Mouse (Mus musculus): ENCODE results near the gene Madcam1. TPM values are rescaled to one million over a fixed set of nuclear protein-coding genes. Genes with fewer than 3 reads are reported as not detected.

Gene Madcam1
- polyA plus RNA-seq, 1 experiment: 22.0 TPM

DNA sequence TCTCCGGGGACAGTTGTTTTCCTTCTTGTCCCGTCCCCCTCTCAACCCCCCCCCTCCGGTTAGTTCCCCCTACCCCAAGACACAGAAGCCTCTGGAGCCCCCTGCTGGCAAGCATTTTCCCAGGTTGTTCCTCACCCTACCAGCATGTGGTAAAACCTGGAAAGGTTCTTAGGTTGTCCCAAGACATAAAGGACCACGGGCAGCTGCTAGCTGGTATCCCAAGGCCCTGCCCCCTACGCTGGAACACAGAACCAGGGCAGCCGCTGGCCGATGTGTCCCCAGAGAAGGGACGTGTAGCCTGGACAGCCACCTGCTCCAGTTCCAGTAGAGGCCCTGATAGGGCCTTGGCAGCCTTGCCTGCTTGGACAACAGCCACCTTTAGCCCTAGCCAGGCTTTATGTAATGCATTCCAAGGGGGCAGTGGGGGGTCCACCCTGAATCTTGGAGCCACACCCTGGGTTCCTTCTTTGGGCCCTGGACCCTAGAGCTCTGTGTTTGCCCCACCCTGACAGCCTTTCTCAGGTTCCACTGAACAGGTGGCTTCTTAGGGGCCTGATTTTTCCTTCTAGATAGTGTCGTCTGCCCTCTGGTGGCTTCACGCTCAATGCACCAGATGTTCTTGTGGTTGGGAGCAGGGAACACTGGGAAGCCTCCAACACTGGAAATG, 18.7 kb downstream of the Madcam1 start:
- TF ChIP-seq CTCF (IDR thresholded peaks at IDR 0.05; ENCODE audit: extremely low read depth, insufficient read depth, insufficient read length, insufficient replicate concordance) (peak; percentile 11; the same call in 1 of the 2 replicates), POLR2A (IDR thresholded peaks at IDR 0.05; ENCODE audit: low read depth, low read length) (no peak)
- DNase-seq (ENCODE audit: low read depth in 1 of 2, low spot score in 2 of 2): peak in 1 of 2 experiments; percentile 45
- 3% methylated on average over 10 of the region's 10 CpGs for WGBS
- Histone ChIP-seq H3K27ac (ENCODE audit: insufficient read depth, low read length) (no peak overlapping the region), H3K36me3 (ENCODE audit: control insufficient read depth, insufficient read depth, low read length) (peaks cover 26% of the 10 kb centered on the region), H3K4me3 (ENCODE audit: extremely low read depth, insufficient read depth, insufficient read length) (peak overlapping the region; percentile 66), H3K4me1 (ENCODE audit: control insufficient read depth, insufficient read depth, insufficient read length) (peaks cover 15% of the 10 kb centered on the region; the same call in 1 of the 2 replicates), H3K27me3 (ENCODE audit: control insufficient read depth, insufficient read depth, low read length) (no peaks in the 10 kb centered on the region)

DNA sequence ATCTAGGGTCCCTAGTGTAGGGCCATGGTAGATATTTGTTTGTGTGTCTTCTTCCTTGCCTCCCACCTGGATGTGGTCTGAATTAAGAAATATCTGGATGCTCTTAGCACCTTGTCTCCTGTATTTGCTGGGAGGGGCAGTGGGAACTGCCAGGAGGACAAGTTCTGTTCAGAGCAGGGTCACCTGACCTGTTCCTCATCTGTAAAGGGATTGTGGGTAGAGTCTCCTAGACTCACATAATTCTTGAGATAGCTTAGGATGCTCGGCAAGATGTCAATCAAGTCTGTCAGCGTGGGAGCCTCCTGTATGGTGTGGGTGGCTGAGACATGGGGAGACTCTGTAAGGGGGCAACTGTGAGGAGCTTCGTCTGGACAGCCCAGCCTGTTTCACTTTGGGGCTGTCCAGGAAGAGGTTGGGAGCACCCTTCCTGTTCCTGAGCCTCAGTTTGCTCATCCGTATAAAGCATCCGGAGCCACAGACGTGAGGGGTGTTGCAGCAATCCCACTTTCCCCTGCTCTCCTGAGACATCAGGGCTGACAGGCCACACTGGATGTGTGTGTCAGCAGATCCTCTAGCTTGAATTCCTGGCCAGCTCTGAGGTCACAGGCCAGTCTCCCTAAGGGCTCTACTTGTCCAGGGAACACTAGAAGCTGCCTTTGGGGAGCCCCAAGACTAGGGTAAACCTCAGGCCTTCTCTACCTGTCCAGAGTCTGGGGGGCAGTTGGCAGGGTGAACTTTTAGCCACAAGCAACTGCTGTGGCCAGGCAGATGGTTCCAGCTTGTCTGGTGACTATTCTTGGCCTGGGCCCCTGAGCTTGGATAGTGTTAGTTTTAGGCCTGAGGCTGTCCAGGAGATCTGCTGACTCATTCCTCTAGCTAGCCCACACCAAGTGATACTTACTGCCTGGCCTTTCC, 19.6 kb downstream of the Madcam1 start:
- no peak overlapping the region for H3K27ac ChIP-seq (ENCODE audit: insufficient read depth, low read length)
- H3K4me3 ChIP-seq (ENCODE audit: extremely low read depth, insufficient read depth, insufficient read length): no peak overlapping the region
- H3K27me3 ChIP-seq (ENCODE audit: control insufficient read depth, insufficient read depth, low read length): no peaks in the 10 kb centered on the region
- DNase-seq (ENCODE audit: low read depth in 1 of 2, low spot score in 2 of 2): no peak
- TF ChIP-seq POLR2A (IDR thresholded peaks at IDR 0.05; ENCODE audit: low read depth, low read length): no peak
- no peak for TF ChIP-seq CTCF (IDR thresholded peaks at IDR 0.05; ENCODE audit: extremely low read depth, insufficient read depth, insufficient read length, insufficient replicate concordance)
- WGBS: 79% methylated on average over 6 of the region's 6 CpGs
- peaks cover 15% of the 10 kb centered on the region; the same call in 1 of the 2 replicates for H3K4me1 ChIP-seq (ENCODE audit: control insufficient read depth, insufficient read depth, insufficient read length)
- peaks cover 31% of the 10 kb centered on the region for H3K36me3 ChIP-seq (ENCODE audit: control insufficient read depth, insufficient read depth, low read length)

DNA sequence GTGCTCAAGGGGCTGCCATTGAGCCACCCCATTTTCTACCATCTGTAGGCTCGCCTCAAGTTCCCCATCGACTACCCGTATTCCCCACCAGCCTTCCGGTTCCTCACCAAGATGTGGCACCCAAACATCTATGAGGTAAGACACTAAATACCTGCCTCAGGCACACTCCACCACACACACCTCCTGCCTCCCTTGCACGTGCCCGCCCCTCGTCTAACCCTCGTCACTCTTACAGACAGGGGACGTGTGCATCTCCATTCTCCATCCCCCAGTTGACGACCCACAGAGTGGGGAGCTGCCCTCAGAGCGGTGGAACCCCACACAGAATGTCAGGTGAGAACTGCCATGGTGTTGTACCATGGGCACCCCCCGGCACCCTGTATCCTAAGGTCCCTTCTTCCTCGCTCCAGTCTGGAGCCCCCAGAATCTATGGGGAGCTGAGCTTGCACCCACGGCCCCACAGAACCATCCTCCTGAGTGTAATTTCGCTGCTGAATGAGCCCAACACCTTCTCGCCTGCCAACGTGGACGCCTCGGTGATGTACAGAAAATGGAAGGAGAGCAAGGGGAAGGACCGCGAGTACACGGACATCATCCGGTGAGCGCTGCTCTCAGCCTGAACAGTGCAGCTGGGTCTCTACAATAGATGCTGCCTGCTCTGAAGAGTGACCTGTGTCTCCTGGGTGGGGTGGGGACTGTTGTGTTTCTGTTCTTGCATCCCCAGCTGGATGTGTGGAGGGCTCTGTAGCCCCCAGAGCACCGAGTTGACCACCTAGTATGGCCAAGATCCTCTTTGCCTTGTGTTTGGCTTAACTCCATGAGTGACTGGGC, 20.6 kb downstream of the Madcam1 start:
- Histone ChIP-seq H3K4me3 (ENCODE audit: extremely low read depth, insufficient read depth, insufficient read length) (no peak overlapping the region), H3K27me3 (ENCODE audit: control insufficient read depth, insufficient read depth, low read length) (no peaks in the 10 kb centered on the region), H3K36me3 (ENCODE audit: control insufficient read depth, insufficient read depth, low read length) (peaks cover 31% of the 10 kb centered on the region), H3K4me1 (ENCODE audit: control insufficient read depth, insufficient read depth, insufficient read length) (peaks cover 15% of the 10 kb centered on the region; the same call in 1 of the 2 replicates), H3K27ac (ENCODE audit: insufficient read depth, low read length) (no peak overlapping the region)
- WGBS: 95% methylated on average over 25 of the region's 25 CpGs
- TF ChIP-seq POLR2A (IDR thresholded peaks at IDR 0.05; ENCODE audit: low read depth, low read length) (no peak), CTCF (IDR thresholded peaks at IDR 0.05; ENCODE audit: extremely low read depth, insufficient read depth, insufficient read length, insufficient replicate concordance) (no peak)
- DNase-seq (ENCODE audit: low read depth in 1 of 2, low spot score in 2 of 2): no peak

DNA sequence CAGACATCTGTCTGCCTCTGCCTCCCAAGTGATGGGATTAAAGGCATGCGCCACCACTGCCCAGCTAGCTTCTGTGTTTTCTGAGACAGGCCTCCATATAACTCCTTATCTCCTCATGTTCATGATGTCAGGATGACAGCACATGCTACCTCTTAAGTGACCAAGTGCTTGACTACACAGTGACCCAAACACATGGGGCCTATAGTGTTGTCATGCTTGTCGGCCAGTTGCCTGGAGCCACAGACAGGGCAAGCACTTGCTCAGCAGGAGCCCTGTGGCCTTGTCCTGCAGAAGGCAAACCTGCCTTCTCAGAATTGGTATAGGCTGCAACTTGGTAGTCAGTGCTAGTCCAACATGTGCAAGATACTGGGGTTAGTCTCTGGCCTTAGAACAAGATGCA, 21.9 kb downstream of the Madcam1 start:
- WGBS: 96% methylated on average over 2 of the region's 2 CpGs
- DNase-seq (ENCODE audit: low read depth in 1 of 2, low spot score in 2 of 2): no peak
- peaks cover 31% of the 10 kb centered on the region for H3K36me3 ChIP-seq (ENCODE audit: control insufficient read depth, insufficient read depth, low read length)
- no peak overlapping the region for H3K4me3 ChIP-seq (ENCODE audit: extremely low read depth, insufficient read depth, insufficient read length)
- no peak overlapping the region for H3K27ac ChIP-seq (ENCODE audit: insufficient read depth, low read length)
- H3K4me1 ChIP-seq (ENCODE audit: control insufficient read depth, insufficient read depth, insufficient read length): peaks cover 12% of the 10 kb centered on the region; the same call in 1 of the 2 replicates
- no peak for TF ChIP-seq CTCF (IDR thresholded peaks at IDR 0.05; ENCODE audit: extremely low read depth, insufficient read depth, insufficient read length, insufficient replicate concordance)
- no peak for TF ChIP-seq POLR2A (IDR thresholded peaks at IDR 0.05; ENCODE audit: low read depth, low read length)
- H3K27me3 ChIP-seq (ENCODE audit: control insufficient read depth, insufficient read depth, low read length): no peaks in the 10 kb centered on the region

DNA sequence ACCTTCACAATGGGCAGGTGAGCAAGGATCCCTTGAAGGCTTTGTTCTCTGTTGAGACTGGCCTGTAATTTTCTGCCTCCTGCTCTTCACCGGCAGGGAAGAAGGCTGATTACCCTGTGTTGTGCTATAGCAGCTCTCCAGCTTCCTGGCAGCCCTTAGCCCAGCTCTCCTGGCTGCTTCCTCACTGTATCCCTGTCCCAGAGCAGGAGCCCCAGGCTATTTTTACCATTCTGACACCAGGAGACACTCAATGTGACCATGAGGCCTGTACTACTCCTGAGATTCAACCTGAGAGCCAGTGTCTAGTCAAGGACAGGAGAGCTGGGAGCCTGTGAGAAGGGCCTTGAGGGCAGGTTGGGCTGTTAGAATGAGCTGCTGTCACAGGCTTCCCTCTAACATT, 22.3 kb downstream of the Madcam1 start:
- Histone ChIP-seq H3K4me3 (ENCODE audit: extremely low read depth, insufficient read depth, insufficient read length) (no peak overlapping the region), H3K27ac (ENCODE audit: insufficient read depth, low read length) (no peak overlapping the region), H3K4me1 (ENCODE audit: control insufficient read depth, insufficient read depth, insufficient read length) (peaks cover 11% of the 10 kb centered on the region; the same call in 1 of the 2 replicates), H3K27me3 (ENCODE audit: control insufficient read depth, insufficient read depth, low read length) (no peaks in the 10 kb centered on the region), H3K36me3 (ENCODE audit: control insufficient read depth, insufficient read depth, low read length) (peaks cover 31% of the 10 kb centered on the region)
- TF ChIP-seq POLR2A (IDR thresholded peaks at IDR 0.05; ENCODE audit: low read depth, low read length) (no peak), CTCF (IDR thresholded peaks at IDR 0.05; ENCODE audit: extremely low read depth, insufficient read depth, insufficient read length, insufficient replicate concordance) (no peak)
- no peak for DNase-seq (ENCODE audit: low read depth in 1 of 2, low spot score in 2 of 2)
- WGBS: 96% methylated on average over 1 of the region's 1 CpGs

DNA sequence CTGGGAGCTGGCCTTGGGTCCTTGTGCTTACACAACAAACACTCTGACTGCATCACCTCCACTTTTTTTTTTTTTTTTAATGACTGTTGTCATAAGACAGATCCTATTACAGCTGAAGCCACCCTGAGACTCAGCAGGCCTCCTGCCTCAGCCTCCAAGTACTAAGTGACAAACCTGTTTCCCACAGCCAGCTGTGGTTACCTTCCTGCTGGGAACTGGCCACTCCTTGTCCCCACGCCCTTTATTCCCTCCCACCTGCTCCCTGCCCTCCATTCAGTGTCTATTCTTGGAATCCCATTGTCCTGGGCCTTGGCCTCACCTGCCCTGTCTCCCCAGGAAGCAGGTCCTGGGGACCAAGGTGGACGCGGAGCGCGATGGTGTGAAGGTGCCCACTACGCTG, 23.2 kb downstream of the Madcam1 start:
- no peaks in the 10 kb centered on the region for H3K27me3 ChIP-seq (ENCODE audit: control insufficient read depth, insufficient read depth, low read length)
- H3K4me3 ChIP-seq (ENCODE audit: extremely low read depth, insufficient read depth, insufficient read length): no peak overlapping the region
- no peak overlapping the region for H3K27ac ChIP-seq (ENCODE audit: insufficient read depth, low read length)
- DNase-seq (ENCODE audit: low read depth in 1 of 2, low spot score in 2 of 2): no peak
- H3K36me3 ChIP-seq (ENCODE audit: control insufficient read depth, insufficient read depth, low read length): peaks cover 31% of the 10 kb centered on the region
- 95% methylated on average over 6 of the region's 6 CpGs for WGBS
- H3K4me1 ChIP-seq (ENCODE audit: control insufficient read depth, insufficient read depth, insufficient read length): peaks cover 11% of the 10 kb centered on the region; the same call in 1 of the 2 replicates
- no peak for TF ChIP-seq CTCF (IDR thresholded peaks at IDR 0.05; ENCODE audit: extremely low read depth, insufficient read depth, insufficient read length, insufficient replicate concordance)
- no peak for TF ChIP-seq POLR2A (IDR thresholded peaks at IDR 0.05; ENCODE audit: low read depth, low read length)

All from spleen, adult 2 months (tissue).